Mouse (Mus musculus): Measurements from ENCODE around the gene Fam3b.
A peak's percentile ranks its signal among the peaks of the same experiment; 100 is the strongest.

The Fam3b gene

GRCm38 (mm10) chr16:97514099-97514940, at the start of gene Fam3b:
TSS of gene Fam3b (minus strand) at chr16:97514816.
- no peak for DNase-seq (ENCODE audit: low spot score in 2 of 2)

GRCm38 (mm10) chr16:97544340-97544739, 29.7 kb upstream of the Fam3b start:
- DNase-seq (ENCODE audit: low spot score in 2 of 2): no peak

GRCm38 (mm10) chr16:97536859-97537258, 22.2 kb upstream of the Fam3b start:
- no peak for DNase-seq (ENCODE audit: low spot score in 2 of 2)

- peak; percentile 77 to 82 for DNase-seq (ENCODE audit: low spot score in 2 of 2)
Observed at GRCm38 (mm10) chr16:97535808-97536413, 21.3 kb upstream of the Fam3b start.

- DNase-seq (ENCODE audit: low spot score in 2 of 2): peak; percentile 20 to 46
Observed at GRCm38 (mm10) chr16:97534876-97535461, 20.4 kb upstream of the Fam3b start.

- DNase-seq (ENCODE audit: low spot score in 2 of 2): no peak
Observed at GRCm38 (mm10) chr16:97534448-97534847, 19.8 kb upstream of the Fam3b start.

- DNase-seq (ENCODE audit: low spot score in 2 of 2): no peak
Observed at GRCm38 (mm10) chr16:97533751-97534150, 19.1 kb upstream of the Fam3b start.

GRCm38 (mm10) chr16:97533126-97533525, 18.5 kb upstream of the Fam3b start:
- DNase-seq (ENCODE audit: low spot score in 2 of 2): no peak

GRCm38 (mm10) chr16:97529241-97529640, 14.6 kb upstream of the Fam3b start:
- no peak for DNase-seq (ENCODE audit: low spot score in 2 of 2)

- peak in 1 of 2 experiments; percentile 25 for DNase-seq (ENCODE audit: low spot score in 2 of 2)
Observed at GRCm38 (mm10) chr16:97523024-97523423, 8.4 kb upstream of the Fam3b start.

GRCm38 (mm10) chr16:97521983-97522382, 7.4 kb upstream of the Fam3b start:
- no peak for DNase-seq (ENCODE audit: low spot score in 2 of 2)

- no peak for DNase-seq (ENCODE audit: low spot score in 2 of 2)
Observed at GRCm38 (mm10) chr16:97516341-97516740, 1.7 kb upstream of the Fam3b start.

GRCm38 (mm10) chr16:97512347-97512751, 2.3 kb downstream of the Fam3b start:
- DNase-seq (ENCODE audit: low spot score in 2 of 2): no peak

- DNase-seq (ENCODE audit: low spot score in 2 of 2): no peak
Observed at GRCm38 (mm10) chr16:97511495-97511894, 3.1 kb downstream of the Fam3b start.

- DNase-seq (ENCODE audit: low spot score in 2 of 2): no peak
Observed at GRCm38 (mm10) chr16:97510849-97511248, 3.8 kb downstream of the Fam3b start.

GRCm38 (mm10) chr16:97507783-97508182, 6.8 kb downstream of the Fam3b start:
- no peak for DNase-seq (ENCODE audit: low spot score in 2 of 2)

- no peak for DNase-seq (ENCODE audit: low spot score in 2 of 2)
Observed at GRCm38 (mm10) chr16:97504793-97505192, 9.8 kb downstream of the Fam3b start.

GRCm38 (mm10) chr16:97503849-97504248, 10.8 kb downstream of the Fam3b start:
- DNase-seq (ENCODE audit: low spot score in 2 of 2): no peak

GRCm38 (mm10) chr16:97500901-97501300, 13.7 kb downstream of the Fam3b start:
- DNase-seq (ENCODE audit: low spot score in 2 of 2): no peak

- no peak for DNase-seq (ENCODE audit: low spot score in 2 of 2)
Observed at GRCm38 (mm10) chr16:97499450-97499849, 15.2 kb downstream of the Fam3b start.

- no peak for DNase-seq (ENCODE audit: low spot score in 2 of 2)
Observed at GRCm38 (mm10) chr16:97498139-97498538, 16.5 kb downstream of the Fam3b start.

GRCm38 (mm10) chr16:97497682-97498081, 16.9 kb downstream of the Fam3b start:
- no peak for DNase-seq (ENCODE audit: low spot score in 2 of 2)

GRCm38 (mm10) chr16:97496026-97496425, 18.6 kb downstream of the Fam3b start:
- DNase-seq (ENCODE audit: low spot score in 2 of 2): no peak
